Mouse (Mus musculus) B cell, adult (primary cell): ENCODE results near the gene Atp5e. TPM values are rescaled to one million over a fixed set of nuclear protein-coding genes. Genes with fewer than 3 reads are reported as not detected.

Source experiments
- total RNA-seq: library from RNA; stranded (reverse); gene quantifications from 4 replicates; pipeline ENCODE4 v1.2.4, GENCODE M21; 2023; ENCODE audit not compliant: inconsistent age

The Atp5e gene
- total RNA-seq: 228 to 281 TPM (median 254 TPM) in 4 replicates

DNA sequence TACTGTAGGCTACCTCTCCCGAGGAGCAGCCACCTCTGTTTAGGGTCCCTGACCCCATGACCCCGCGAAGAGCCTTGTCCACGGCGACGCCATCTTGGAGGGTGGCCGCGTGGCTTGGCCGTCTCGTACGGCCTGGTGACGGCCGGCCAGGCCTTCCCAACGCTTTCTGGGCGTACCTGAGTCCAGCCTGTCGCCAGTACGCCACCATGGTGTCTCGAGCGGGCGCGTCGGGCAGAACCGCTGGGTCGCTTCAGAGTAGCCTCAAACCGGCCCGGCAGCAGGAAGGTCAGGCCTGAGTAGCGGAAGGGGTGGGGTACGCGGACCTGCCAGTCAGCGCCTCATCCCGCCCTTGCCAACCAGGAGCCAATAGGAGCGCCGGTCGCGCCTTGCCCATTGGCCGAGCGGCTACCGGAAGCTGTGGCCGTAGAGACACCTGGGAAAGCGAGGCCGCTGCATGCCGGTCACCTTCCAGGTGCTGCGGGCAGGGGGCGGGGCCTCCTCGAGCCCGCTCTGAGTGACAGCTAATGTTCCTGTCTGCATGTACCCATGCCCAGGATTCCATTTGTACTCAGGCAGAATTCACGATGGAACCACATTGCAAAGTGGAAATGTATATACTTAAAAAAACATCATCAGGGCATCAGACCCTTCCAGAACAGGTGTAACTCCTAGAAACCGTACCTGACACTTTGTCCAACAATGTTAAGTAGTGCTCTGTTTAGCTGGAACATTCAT lies at the start of gene Atp5e:
Atp5e (minus strand) TSS at position 317 of the 735 bp plus-strand sequence.

GRCm38 (mm10) chr2:174472818-174473549 lies 9.1 kb upstream of the Atp5e start, which contains the start of gene Prelid3b:
Gene Prelid3b, minus strand, starts transcription at chr2:174473081.

DNA sequence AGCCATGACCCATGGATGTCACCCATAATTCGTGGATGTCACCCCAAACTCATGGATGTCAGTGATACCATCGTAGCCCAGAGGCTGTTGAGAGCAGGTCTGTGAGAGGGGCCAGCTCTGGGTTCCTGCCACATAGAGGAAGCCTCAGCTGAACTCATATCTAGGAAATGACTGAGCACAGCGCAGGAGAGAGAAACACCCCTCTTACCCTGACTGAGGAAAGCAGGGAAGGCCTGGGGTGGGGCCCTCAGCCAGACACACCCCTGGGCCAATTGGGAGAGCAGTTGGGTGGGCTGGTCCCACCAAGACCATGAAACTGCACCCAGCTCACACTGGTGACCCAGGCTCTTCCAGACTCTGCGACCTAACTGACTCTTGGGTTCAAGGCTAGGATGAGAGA lies 13.6 kb downstream of the Atp5e start, which contains the start of gene Tubb1:
Tubb1 (plus strand) TSS at position 343 of the 400 bp plus-strand sequence.

GRCm38 (mm10) chr2:174438737-174439449 lies 25.0 kb downstream of the Atp5e start, which contains the start of gene Ctsz:
Gene Ctsz, minus strand, starts transcription at chr2:174439039.

GRCm38 (mm10) chr2:174415731-174416310 lies 48.1 kb downstream of the Atp5e start, which contains the start of gene Nelfcd:
Gene Nelfcd, plus strand, starts transcription at chr2:174415804.

Other genes with a start within 250 kb of the Atp5e start
- 713 to 768 TPM (median 730 TPM) in 4 replicates for gene Gnas, start 179.8 kb downstream of the Atp5e start, total RNA-seq
- 0.45 to 1.1 TPM (median 0.86 TPM) in 4 replicates for gene Gm20721, start 117.4 kb downstream of the Atp5e start, total RNA-seq
- 67.2 to 73.2 TPM (median 71.6 TPM) in 4 replicates for gene Nelfcd, start 48.3 kb downstream of the Atp5e start, total RNA-seq
- 211 to 262 TPM (median 217 TPM) in 4 replicates for gene Ctsz, start 25.1 kb downstream of the Atp5e start, total RNA-seq
- gene Tubb1, start 13.4 kb downstream of the Atp5e start, total RNA-seq: 1.00 to 1.9 TPM (median 1.6 TPM) in 4 replicates
- gene Prelid3b, start 9.0 kb upstream of the Atp5e start, total RNA-seq: 49.8 to 68.1 TPM (median 52.1 TPM) in 4 replicates
- 52.4 to 55.5 TPM (median 54.6 TPM) in 4 replicates for gene Zfp831, start 179.4 kb upstream of the Atp5e start, total RNA-seq